Mouse (Mus musculus): Measurements from ENCODE around the gene Ccdc137. TPM values are rescaled to one million over a fixed set of nuclear protein-coding genes. Genes with fewer than 3 reads are reported as not detected.
A peak's percentile ranks its signal among the peaks of the same experiment; 100 is the strongest.
"Not testable (repeated sequence)": the region's sequence is repeated elsewhere in the genome, so short reads cannot be mapped to it uniquely, and the experiment has no call there.

Gene Ccdc137
- 47.8 and 52.4 TPM in 2 replicates for polyA plus RNA-seq (2016; fragmentation: Nextera tagmentation; extraction: Ambion mirVana)

DNA sequence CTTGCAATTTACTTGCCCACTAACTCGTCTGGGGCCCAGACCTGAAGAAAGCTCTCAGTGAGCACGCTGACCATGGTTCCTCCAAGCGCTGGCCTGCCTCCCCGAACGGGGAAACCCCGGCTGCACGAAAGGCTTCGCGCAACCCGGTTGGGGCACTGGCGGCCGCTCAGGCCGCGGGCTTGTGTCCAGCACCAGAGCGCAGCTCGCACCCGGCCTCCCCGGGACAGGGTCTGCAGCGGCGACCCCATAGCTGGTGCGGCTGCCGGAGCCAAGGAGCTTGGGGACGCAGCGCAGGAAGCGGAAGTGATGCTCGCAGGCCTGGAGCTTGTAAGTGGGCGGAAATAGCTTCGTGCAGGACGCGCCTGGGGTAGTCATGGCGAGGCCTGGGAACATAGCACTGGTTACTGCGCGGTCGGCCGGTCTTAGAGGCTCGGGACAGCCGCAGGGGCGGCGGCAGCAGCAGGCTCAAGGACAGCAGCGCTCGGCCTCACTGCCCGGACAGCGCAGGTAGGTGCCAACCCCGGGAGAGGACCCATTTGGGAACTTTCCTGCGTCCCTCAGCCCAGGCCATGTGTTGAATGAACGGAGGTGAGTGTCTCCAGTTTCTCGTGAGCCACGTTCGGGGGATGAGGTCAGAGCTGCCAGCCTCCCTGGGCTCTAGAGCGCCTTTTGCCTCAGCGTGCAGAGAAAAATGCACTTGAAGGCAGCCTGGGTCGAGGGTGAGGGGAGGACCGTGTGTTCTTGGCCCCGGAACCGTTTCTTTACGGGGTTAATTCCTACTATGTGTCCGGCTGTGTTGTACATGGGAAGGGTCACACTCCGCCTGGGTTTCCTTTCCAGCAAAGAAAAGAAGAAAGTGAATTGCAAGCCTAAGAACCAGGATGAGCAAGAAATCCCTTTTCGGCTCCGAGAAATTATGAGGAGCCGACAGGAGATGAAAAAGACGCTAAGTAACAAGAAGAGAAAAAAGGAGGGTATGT, at the start of gene Ccdc137, which contains the start of gene Oxld1:
Gene Ccdc137, plus strand, starts transcription at position 344 of the 980 bp plus-strand sequence.
Gene Oxld1, minus strand, starts transcription at position 297 of the 980 bp plus-strand sequence.
- H3K9ac ChIP-seq (replicated peaks): peak within 1 kb of the TSS; percentile 97
- WGBS: 4% methylated on average over 62 of the region's 62 CpGs
- ATAC-seq (ENCODE audit: insufficient number of reproducible peaks, insufficient read depth, low FRiP score, low TSS enrichment, low read depth): peak; percentile 84

DNA sequence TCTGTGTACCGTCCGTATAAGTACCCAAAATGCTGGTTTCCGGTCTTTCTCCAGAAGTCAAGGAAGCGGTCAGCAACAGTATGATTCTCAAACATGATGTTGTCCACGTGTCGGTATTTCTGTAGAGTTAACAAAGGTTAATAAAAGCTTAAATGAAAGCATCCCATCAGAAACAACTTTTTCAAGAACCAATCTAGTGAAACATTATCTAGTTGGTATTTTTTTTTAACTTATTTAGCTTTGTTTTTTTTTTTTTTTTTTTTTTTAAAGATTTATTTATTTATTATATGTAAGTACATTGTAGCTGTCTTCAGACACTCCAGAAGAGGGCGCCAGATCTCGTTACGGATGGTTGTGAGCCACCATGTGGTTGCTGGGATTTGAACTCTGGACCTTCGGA, 44.3 kb upstream of the Ccdc137 start:
- not testable (repeated sequence) for H3K4me1 ChIP-seq (replicated peaks); H3K9me3 ChIP-seq; H3K27ac ChIP-seq; ATAC-seq (ENCODE audit: insufficient number of reproducible peaks, insufficient read depth, low FRiP score, low TSS enrichment, low read depth); H3K9ac ChIP-seq (replicated peaks); H3K27me3 ChIP-seq; H3K4me2 ChIP-seq; H3K4me3 ChIP-seq (replicated peaks)
- peaks cover 96% of the 10 kb centered on the region for H3K36me3 ChIP-seq
- 92% methylated on average over 7 of the region's 10 CpGs for WGBS

More for the DNA sequence above, at the start of gene Ccdc137, which contains the start of gene Oxld1:
- Histone ChIP-seq H3K4me2 (peak within 1 kb of the TSS; percentile 88), H3K27me3 (no peaks in the 10 kb centered on the region), H3K4me3 (replicated peaks) (peak within 1 kb of the TSS; percentile 94), H3K27ac (peak within 1 kb of the TSS; percentile 86), H3K4me1 (replicated peaks) (peaks cover 15% of the 10 kb centered on the region), H3K36me3 (peaks cover 43% of the 10 kb centered on the region), H3K9me3 (no peaks in the 10 kb centered on the region)

- Histone ChIP-seq H3K36me3 (peaks cover 94% of the 10 kb centered on the region), H3K4me2 (no peak overlapping the region), H3K9ac (replicated peaks) (no peak overlapping the region), H3K4me3 (replicated peaks) (no peak overlapping the region), H3K27ac (no peak overlapping the region), H3K27me3 (no peaks in the 10 kb centered on the region), H3K9me3 (no peaks in the 10 kb centered on the region), H3K4me1 (replicated peaks) (peaks cover 9% of the 10 kb centered on the region)
- no peak for ATAC-seq (ENCODE audit: insufficient number of reproducible peaks, insufficient read depth, low FRiP score, low TSS enrichment, low read depth)
- 88% methylated on average over 7 of the region's 7 CpGs for WGBS
Observed at GRCm38 (mm10) chr11:120417852-120418251, 40.1 kb upstream of the Ccdc137 start.

DNA sequence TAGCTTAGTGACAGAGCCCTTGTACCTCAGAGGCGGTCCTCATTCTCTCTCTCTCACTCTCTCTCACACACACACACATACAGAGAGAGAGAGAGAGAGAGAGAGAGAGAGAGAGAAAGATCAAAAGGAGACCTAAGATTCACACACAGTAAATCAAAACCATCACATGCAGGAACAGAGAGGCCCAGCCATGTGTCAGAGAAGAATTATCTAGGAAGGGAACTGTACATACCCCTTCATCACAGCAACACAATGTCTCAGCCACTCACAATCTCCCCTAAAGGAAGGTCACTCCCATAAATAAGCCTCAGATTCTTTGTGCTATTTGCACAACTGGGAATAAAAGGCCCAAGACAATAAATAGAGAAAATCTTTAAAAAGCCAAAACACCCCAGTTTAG, 39.3 kb upstream of the Ccdc137 start:
- Histone ChIP-seq H3K4me3 (replicated peaks) (no peak overlapping the region), H3K36me3 (peaks cover 92% of the 10 kb centered on the region), H3K27me3 (no peaks in the 10 kb centered on the region), H3K9ac (replicated peaks) (no peak overlapping the region), H3K4me1 (replicated peaks) (peaks cover 16% of the 10 kb centered on the region), H3K9me3 (no peaks in the 10 kb centered on the region), H3K27ac (no peak overlapping the region), H3K4me2 (no peak overlapping the region)
- ATAC-seq (ENCODE audit: insufficient number of reproducible peaks, insufficient read depth, low FRiP score, low TSS enrichment, low read depth): no peak
- WGBS: 92% methylated on average over 1 of the region's 1 CpGs

DNA sequence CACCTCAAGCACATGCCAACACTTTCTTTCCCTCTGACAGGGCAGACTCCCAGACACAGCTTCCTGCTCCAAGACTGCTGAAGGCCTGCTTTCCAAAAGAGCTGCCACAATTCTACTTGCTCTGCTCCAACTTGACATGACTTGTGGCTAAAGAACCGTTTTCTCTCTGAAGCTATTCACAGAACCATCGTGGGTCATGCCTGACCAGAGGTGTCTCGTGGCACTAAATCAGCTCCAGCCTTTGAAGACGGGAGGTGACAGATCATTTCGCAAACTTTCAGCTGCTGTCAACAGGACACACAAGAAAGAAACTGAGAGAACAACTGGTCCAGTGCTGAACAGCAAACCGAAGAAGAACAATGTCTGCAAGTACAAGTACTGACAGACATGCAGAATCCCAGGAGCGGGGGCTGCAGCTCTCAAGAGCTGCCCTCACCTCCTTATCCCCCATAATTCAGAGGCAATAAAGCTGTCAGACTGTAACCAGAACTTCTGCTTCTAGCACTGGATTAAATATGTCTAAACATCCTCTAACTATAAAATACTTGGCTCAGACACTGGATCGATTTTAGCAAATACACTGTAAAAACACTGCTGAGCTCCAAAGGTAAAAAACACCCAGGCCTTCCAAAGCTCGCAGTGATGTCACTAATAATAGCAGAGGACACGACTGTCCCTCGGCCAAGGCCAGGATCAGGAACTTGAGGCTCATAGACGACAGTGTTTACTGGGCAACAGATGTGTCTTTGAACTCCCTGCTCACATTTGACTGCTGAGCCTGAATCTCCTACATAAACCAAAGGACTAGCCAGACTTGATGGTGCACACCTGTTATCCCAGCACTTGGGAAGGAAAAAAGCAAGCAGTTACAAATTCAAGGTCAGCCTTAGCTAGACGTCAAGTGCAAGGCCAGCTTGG, 35.0 kb upstream of the Ccdc137 start:
- H3K4me1 ChIP-seq (replicated peaks): peaks cover 16% of the 10 kb centered on the region
- no peaks in the 10 kb centered on the region for H3K9me3 ChIP-seq
- H3K9ac ChIP-seq (replicated peaks): peak overlapping the region; percentile 14; the same call in 1 of the 2 replicates
- no peaks in the 10 kb centered on the region for H3K27me3 ChIP-seq
- peaks cover 86% of the 10 kb centered on the region for H3K36me3 ChIP-seq
- 51% methylated on average over 13 of the region's 13 CpGs for WGBS
- peak overlapping the region; percentile 70 for H3K27ac ChIP-seq
- ATAC-seq (ENCODE audit: insufficient number of reproducible peaks, insufficient read depth, low FRiP score, low TSS enrichment, low read depth): no peak
- H3K4me2 ChIP-seq: no peak overlapping the region
- no peak overlapping the region for H3K4me3 ChIP-seq (replicated peaks)

DNA sequence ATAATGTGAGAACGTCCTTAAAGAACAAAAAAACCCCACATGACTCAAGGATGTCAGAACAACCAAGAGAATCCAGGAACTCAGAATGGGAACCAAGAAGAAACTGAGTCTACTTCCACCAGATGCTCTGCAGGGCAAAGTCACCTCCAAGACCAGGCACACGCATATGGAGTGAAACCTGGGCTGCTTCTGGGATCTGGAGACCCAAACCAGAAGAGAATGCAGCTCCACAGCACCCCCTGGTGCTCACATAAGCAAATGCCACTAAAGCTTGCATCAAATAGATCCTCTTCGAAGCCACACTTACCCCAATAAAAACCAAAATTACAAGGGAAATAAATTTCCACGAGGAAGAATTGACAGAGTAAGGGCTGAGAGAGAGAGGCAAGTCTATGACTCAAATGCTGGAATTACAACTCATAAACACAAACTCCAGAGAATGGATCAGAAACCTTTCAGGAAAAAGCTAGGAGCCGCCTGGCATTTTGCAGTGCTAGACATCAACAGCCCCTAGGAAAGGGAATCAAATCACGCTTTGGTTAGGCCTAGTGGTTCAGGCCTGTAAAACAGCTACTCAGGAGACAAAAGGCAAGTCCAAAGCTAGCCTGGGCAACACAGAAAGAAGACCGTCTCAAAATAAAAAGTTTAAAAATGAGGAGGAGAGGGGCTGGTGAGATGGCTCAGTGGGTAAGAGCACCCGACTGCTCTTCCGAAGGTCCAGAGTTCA, 34.2 kb upstream of the Ccdc137 start:
- no peaks in the 10 kb centered on the region for H3K9me3 ChIP-seq
- H3K9ac ChIP-seq (replicated peaks): no peak overlapping the region; the same call in 1 of the 2 replicates
- no peaks in the 10 kb centered on the region for H3K27me3 ChIP-seq
- H3K4me2 ChIP-seq: no peak overlapping the region
- H3K27ac ChIP-seq: peak overlapping the region; percentile 35
- no peak overlapping the region for H3K4me3 ChIP-seq (replicated peaks)
- H3K4me1 ChIP-seq (replicated peaks): peaks cover 16% of the 10 kb centered on the region
- H3K36me3 ChIP-seq: peaks cover 86% of the 10 kb centered on the region
- no peak for ATAC-seq (ENCODE audit: insufficient number of reproducible peaks, insufficient read depth, low FRiP score, low TSS enrichment, low read depth)
- WGBS: 62% methylated on average over 9 of the region's 9 CpGs

GRCm38 (mm10) chr11:120426727-120427126, 31.2 kb upstream of the Ccdc137 start:
- no peak overlapping the region for H3K27ac ChIP-seq
- H3K9ac ChIP-seq (replicated peaks): no peak overlapping the region
- no peak overlapping the region for H3K4me3 ChIP-seq (replicated peaks)
- no peak overlapping the region for H3K4me2 ChIP-seq
- H3K27me3 ChIP-seq: no peaks in the 10 kb centered on the region
- 94% methylated on average over 3 of the region's 3 CpGs for WGBS
- peaks cover 16% of the 10 kb centered on the region for H3K4me1 ChIP-seq (replicated peaks)
- ATAC-seq (ENCODE audit: insufficient number of reproducible peaks, insufficient read depth, low FRiP score, low TSS enrichment, low read depth): no peak
- H3K9me3 ChIP-seq: no peaks in the 10 kb centered on the region
- H3K36me3 ChIP-seq: peaks cover 84% of the 10 kb centered on the region

GRCm38 (mm10) chr11:120437152-120437856, 20.6 kb upstream of the Ccdc137 start, which contains the start of gene Nploc4:
Nploc4 (minus strand) TSS chr11:120437708.
- 1% methylated on average over 70 of the region's 77 CpGs for WGBS
- peak within 1 kb of the TSS; percentile 98 for H3K9ac ChIP-seq (replicated peaks)

DNA sequence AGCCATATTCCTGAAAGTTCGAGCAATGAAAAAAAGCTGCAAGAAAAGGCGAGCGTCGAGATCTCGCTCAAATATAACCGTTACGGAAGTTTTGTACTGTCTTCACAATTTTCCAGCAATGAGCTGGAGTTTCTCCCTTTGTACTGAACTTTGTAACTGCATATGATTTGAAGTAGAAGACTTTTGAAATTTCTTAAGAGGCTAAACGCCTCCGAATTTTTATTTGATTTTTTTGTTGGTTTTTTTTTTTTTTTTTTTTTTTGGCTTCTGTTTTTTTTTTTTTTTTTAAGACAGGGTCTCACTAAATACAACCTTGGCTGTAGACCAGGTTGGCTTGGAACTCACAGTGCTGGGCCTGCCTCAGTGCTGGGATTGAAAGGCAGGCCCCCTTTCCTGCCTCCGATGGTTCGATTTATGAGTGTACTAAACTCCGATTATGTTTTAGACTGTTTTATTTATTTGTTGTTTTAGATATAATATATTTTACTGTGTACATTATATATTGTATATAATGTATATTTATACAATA, 20.0 kb upstream of the Ccdc137 start:
- Histone ChIP-seq H3K4me1 (replicated peaks) (peaks cover 12% of the 10 kb centered on the region), H3K27me3 (no peaks in the 10 kb centered on the region), H3K27ac (peak overlapping the region; percentile 85), H3K9ac (replicated peaks) (peak overlapping the region; percentile 98), H3K4me3 (replicated peaks) (peak overlapping the region; percentile 99), H3K36me3 (peaks cover 25% of the 10 kb centered on the region), H3K9me3 (no peaks in the 10 kb centered on the region), H3K4me2 (peak overlapping the region; percentile 96)
- 28% methylated on average over 12 of the region's 12 CpGs for WGBS
- no peak for ATAC-seq (ENCODE audit: insufficient number of reproducible peaks, insufficient read depth, low FRiP score, low TSS enrichment, low read depth)

More at GRCm38 (mm10) chr11:120437152-120437856, 20.6 kb upstream of the Ccdc137 start, which contains the start of gene Nploc4:
- Histone ChIP-seq H3K4me3 (replicated peaks) (peak within 1 kb of the TSS; percentile 99), H3K4me2 (peak within 1 kb of the TSS; percentile 96), H3K36me3 (peaks cover 31% of the 10 kb centered on the region), H3K9me3 (no peaks in the 10 kb centered on the region), H3K27ac (peak within 1 kb of the TSS; percentile 85), H3K27me3 (no peaks in the 10 kb centered on the region), H3K4me1 (replicated peaks) (peaks cover 12% of the 10 kb centered on the region)
- ATAC-seq (ENCODE audit: insufficient number of reproducible peaks, insufficient read depth, low FRiP score, low TSS enrichment, low read depth): peak; percentile 88
